Mouse (Mus musculus) cerebellum, postnatal 4 days (tissue): ENCODE data around the gene Mpp4.
A peak's percentile ranks its signal among the peaks of the same experiment; 100 is the strongest.

Experiments
- DNase-seq, 2 experiments: peaks; one replicate each; pipeline ENCODE4 v3.0.0; 2022; ENCODE audit warnings: low spot score in 2 of 2, mixed read lengths in 1 of 2

Mpp4 gene

DNA sequence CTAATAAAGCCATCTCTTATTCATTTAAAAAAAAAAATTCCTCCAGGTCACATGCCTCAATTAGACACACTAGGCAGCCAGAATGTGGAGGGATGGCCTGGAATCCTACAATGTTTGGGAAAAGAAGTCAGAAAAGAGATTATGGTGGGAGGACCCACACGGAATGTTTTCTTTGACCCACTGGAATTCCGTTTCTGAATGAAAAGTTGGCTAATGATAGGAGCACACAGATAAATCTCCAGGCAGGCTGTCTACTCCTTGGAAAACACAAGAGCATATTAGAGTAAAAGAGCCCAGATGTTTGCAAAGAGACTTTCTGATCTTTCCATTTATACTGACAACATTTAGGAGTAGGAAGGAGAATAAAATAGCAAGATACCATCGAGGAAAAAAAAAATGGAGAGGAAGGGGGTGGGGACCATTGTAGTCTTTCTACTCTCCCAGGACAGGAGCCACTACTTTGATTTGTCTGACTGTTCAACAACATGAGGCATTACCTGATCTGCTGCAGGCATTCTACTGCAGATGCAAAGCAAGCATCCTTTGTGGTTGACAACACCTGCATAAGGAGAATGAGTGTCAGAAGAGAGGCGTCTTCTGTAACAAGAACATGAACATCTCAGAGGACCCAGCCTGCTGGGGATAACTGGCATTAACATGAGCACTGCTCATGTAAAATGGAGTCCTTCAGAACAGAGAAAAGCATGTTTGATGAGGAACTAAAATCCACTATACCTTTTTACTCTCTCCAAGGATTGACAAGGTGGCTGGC is 4.7 kb upstream of the Mpp4 start:
- no peak for DNase-seq

DNA sequence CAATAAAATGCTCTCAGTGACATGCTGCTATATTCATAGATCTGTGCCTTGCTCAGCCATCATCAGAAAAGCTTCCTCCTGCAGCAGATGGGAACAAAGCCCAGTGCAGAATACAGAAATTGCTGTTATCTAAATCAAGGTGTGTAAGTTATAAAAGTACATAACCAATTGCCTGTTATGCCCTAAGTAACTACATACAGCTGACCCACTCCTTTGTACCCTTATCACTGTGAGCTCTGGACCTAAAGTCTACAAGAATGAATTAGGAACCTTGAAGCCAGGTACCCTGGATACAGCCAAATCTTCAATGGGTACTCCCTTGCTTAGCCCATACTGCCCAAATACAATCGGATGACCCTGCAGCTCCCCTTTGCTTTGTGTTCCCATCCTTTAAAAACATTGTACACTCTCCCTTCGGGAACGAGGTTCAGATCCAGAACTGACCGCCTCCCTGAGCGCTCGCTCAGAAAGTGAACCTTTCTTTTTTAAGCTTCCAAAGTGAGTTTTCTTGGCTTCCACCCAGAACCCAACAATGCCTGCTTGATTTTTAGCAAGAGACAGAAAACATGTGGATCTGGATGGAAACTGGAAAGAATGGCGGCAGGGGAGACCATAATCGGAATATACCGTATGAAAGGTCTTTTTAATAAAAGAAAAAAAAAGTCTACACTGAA is 3.2 kb upstream of the Mpp4 start:
- DNase-seq = no peak

DNA sequence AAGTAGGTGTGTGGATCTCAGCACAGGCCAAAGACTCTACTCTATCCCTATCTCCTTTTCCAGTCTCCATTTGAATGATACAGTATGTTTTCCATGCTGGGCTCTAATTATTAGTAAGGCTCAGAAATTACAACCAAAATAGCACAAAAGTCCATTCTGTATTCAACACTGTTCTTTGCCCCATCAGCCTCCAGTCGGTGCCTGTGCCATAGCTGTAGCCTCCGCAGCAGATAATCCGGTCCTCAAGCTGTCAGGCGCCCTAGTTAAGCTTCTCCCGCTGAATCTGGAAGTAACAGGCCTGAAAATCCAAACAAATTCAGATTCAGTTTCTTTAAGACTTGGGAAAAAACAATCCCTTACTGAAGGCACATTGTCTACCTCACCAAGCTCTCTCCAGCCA is 729 bp upstream of the Mpp4 start:
- DNase-seq = no peak

DNA sequence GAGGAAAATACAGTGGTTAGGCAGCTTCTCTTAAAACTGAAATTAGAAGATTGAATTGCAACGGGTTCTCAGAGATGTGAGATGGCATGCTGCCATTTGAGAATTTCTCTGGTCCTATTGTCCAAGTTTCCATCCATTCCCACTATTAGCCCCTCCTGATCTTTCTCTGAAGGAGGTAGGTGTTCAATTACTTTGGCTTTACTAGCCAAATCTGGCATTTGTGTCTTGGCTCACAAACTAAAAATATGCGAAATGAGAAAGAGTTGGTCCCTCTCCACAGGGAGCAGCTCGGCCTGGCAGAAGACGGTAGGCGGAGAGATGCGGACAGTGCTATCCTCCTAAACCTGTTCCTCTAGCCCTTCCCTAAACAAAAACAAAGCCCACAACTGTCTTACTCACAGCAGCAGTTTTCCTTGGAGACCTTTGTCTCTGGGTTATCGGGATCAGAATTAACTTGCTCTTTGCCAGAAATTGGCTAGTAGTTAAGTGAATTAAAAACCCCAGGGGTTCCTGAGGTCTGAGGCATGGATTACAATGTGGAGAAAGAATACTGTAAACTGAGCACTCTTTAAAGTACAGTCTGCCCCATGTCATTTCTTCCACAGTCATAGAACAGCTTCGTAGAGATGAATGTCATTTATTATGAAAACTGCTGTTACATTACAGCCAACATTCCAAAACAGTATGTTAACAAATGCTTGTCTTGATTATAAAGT is 722 bp downstream of the Mpp4 start:
- DNase-seq = no peak

DNA sequence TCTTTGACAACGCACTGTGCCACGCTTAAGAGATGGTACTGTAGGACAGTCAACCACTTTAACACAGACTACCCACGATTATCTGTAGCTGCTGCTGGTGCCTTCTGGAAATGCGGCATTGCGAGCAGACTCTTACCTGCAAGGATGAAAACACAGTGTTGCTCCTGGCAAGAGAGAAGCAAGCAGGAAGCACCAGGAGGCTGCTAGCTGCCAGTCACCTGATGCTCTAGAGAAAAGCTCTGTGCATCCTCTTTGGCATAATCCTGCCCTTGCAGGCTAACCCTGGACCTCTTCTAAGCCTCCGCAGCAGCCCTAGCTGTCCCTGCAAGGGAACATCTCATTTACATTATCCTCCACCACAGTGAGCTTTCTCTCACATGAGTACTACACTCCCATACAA is 1.8 kb downstream of the Mpp4 start:
- DNase-seq = no peak

DNA sequence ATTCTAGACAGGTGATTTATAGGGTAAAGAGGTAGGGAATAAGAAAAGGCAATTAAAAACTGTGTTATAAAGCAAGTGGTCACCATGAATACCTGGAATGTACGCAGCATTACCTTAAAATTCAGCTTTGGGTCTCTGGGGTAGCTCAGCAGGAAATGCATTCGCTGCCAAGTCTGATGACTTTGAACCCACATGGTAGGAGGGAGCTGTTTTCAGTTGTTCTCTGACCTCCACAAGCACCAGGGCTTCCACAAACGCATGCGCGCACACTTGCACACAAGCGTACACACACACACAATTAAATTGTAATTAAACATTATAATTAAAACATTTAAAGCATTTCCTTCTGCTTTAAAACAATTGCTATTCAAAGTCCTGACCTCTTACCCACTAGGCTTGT is 2.3 kb downstream of the Mpp4 start:
- DNase-seq = no peak

DNA sequence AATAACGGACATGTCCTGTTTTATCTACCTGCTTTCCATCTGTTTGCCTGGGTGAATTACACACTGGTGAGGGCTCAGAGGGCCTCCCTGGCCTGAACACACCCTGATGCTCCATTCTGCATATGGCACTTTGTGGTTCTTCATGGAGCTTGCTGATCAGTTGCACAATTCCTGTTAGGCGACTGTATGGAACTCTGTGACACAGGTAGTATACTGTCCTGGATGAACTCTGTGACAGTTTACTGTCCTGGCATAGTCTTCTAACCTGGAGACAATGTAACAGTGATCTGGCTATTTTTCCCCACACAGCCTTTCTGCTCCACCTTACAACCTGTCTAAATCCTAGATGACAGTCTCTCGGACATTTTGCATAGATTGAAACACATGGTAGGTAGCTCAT is 4.1 kb downstream of the Mpp4 start:
- DNase-seq = no peak

DNA sequence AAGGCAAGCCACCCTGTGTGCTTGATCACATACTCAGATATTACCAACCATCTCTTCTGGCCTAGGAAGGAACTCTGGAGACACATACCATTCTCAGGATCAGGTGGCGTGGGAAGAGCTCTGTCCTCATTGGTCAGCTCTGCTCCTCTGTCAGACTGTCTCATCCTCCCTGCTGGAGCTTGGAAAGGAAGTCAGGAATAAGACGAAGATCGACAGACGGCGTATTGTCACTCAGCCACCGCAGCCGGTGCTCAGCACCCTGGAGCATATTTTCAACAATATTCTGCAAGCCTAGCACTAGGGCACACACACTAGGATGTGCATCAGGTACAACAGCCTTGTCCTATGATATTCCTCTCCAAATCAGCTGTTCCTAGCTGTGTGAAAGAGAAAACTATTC is 4.7 kb downstream of the Mpp4 start:
- DNase-seq = no peak

DNA sequence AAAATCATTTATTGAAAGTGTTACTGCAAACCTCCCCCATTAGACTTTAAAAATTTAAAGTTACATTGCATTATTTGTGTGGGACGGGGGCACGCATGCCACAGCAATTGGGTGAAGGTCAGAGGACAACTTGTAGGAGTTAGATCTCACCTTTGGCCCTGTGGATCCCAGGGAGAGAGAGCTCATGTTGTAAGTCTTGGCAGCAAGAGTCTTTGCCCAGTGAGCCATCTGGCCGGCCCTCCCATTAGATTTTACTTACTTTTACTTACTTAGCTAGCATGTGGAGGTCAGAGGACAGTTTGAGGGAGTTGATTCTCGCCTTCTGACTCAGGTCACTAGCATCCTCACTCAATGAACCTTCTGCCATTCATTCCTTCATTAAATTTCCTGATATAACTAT is 5.3 kb downstream of the Mpp4 start:
- no peak for DNase-seq

DNA sequence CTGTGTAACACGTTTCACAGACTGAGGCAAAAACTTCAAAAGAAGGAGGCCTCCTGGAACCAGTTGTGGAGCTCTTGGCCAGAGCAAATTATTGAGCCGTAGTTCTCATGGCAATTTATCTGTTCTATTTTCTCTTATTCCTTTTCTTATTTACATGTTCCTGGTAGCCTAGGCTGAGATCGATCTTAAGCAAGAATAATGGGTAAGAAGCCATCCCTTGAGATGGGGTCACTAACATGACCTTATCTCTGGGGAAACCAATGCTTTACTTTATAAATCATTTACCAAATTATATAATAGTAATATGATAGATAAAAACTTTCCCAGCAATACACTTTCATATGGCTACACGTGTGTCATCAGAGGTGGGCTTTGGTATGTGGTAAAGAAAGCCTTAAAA is 10.8 kb downstream of the Mpp4 start:
- no peak for DNase-seq

DNA sequence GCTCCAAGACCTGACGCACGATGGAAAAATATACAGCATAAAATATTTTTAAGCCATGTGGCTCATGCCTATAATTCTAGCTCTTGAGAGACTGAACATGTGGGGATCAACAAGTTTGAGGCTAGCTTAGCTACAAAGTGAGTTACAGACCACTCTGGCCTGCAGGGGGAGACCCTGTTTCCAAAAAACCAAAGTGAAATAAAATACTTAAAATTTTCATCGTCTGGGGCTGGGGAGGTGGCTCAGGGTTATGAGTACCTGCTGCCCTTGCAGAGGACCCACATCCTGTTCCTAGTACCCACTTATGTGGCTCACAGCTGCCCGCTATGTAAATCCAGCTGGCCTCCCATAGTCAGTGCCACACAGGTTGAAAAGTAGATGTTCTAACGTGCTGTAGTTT is 12.6 kb downstream of the Mpp4 start:
- no peak for DNase-seq

DNA sequence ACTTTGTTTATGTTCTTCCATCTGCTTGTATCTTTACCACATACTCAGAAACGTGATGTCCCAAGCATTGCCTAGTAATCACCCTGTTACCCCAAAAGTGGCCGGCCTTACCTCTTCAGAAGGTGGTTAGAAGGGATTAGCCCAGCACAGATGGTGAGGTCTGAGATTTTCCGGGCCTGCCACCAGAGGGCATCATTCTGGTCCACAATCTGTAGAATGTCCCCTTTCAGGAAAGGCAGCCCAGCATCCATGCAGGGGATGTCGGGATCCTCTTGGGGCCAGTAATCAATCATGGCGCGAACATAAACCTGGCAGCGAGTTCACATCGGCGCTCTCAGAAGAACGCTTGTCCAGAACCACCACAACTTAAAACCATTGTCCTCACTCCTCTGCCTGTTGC is 18.6 kb downstream of the Mpp4 start:
- DNase-seq = no peak

DNA sequence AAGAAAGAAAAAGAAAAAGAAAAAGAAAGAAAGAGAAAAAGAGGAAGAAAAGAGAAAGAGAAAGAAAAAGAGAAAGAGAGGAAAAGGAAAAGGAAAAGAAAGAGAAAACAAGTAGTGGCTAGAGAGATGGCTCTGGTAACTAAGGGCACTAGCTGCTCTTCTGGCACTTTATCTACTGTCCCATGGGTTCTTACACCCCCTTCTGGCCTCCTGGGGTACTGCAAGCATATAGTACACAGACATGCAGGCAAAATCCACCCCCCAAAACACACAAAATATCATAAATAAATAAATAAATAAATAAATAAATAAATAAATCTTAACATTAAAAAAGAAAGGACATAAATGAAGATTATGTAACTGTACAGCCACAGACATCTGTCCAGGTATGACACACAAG is 20.4 kb downstream of the Mpp4 start:
- DNase-seq = peak in 1 of 2 experiments; percentile 53

DNA sequence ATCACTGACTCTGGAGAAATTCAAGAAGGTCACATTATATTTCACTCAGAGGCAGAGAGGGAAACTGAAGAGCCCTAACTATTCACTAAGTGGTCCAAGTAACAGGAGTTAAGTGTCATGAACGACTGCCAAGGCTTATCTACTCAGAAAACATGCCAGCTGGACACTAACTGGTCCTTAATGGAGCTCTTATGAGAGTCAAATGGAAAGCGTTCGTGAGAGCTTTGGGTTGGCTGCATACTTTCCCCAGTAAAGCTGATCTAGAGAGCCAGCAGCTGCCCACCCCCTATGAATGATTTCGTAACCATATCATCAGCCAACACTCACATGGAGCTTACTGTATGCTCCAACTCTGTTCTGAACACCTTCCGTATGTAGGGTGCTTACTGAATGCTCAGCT is 28.8 kb downstream of the Mpp4 start:
- DNase-seq = no peak

DNA sequence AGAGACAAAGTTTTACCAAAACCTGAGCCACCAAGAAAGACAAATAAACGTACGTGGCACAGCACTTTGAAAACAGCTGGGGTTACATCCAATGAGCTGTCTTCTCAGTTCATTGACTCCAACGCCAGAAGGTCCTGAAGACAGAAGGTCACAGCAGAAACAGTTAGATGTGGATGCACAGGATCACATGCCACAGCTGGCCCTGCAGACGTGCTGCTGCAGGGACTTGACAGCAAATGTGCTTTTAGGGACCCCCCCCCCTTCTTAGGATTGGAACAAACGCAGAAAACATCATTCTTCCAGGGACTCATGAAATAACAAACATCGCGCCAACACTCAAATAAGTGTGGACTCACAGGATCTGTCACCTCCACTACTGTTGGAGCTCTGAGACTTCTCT is 34.3 kb downstream of the Mpp4 start:
- DNase-seq = no peak

DNA sequence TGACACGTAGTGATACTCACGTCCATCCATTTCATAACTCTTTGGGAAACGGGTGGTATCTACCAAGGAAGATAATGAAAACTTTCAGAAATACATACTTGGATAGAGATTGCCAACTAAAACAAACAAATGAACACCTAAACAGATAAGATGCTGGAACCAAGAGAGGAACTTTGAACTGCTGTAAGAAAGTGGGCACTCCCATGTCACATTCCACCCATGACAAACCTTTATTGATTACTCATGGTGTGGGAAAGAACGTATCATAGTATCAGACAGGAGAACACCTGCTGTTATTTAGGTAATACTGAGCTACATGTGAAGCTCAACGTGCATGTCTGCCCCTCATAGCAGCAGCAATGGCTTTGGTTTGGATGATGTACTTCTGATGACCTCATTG is 37.6 kb downstream of the Mpp4 start:
- no peak for DNase-seq

DNA sequence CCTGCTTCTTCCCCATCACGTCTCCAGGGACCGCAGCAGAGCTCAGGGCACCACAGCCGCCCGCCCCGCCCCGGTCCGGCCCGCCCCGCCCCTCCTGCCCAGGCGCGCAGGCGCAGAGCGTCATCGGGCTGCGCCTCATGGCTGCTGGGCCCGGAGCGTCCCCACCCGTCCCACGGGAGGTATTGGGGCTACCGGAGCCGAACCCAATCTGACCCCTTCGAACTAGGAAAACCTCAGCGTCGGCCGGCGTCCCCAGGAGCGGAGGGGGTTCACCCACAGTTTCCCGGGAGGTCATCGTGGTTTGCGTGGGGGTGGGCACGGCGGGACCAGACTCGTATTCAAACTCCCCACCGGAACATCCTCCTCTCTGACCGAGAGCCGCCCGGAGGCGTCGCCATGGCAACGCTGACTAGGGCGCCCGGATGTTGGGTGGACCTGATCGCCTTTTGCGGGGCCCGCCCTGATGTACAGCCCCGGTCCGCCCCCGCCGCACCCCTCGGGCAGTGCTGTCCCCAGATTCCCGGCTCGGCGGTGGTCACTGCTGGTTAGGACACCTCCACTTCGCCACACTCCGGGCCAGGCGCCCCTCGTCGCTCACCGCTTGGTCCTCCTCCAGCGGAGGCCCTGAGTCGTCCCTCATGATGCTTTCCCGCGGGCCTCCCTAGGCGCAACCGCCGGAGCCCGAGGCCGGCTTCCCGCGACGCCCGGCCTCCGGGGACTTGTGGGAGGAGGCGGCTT is 43.3 kb downstream of the Mpp4 start, which contains the start of gene Tmem237:
Gene Tmem237 (minus strand): TSS at position 689 of the 738 bp plus-strand sequence.
- DNase-seq = peak; percentile 80 to 90

DNA sequence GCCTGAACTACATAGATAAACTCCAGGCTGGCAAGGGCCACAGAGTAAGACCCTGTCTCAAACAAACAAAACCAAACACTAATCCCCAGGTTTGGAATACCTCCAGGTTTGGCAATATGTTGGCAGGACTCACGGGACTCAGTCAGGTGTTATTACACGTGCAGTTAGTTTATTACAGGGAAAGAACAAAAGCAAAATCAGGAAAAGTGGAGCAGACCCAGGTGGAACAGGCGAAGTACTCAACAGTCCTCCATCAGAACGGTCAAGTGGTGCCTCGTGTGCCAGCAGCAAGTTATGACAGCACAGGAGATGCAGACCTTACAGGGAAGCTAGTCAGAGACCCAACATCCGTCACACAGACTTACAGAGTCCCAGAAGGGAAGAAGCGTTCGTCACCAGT is 52.7 kb downstream of the Mpp4 start:
- no peak for DNase-seq

DNA sequence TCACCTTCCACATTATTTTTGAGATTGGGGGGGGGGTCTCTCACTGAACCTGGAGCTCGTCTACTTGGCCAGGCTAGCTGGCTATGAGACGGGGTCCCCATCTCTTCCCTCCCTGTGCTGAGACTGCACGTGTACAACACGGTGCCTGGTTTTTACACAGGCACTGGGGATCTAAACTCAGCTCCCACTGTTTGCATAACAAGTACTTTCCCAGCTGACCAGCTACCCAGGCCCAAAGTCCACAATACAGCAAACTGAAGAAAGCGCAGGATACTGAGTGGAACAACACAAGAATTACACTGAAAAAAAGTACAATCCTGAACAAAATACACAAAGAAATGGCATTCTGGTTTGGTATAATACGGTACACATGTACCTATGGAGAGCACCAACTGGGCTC is 61.1 kb downstream of the Mpp4 start:
- DNase-seq = no peak

DNA sequence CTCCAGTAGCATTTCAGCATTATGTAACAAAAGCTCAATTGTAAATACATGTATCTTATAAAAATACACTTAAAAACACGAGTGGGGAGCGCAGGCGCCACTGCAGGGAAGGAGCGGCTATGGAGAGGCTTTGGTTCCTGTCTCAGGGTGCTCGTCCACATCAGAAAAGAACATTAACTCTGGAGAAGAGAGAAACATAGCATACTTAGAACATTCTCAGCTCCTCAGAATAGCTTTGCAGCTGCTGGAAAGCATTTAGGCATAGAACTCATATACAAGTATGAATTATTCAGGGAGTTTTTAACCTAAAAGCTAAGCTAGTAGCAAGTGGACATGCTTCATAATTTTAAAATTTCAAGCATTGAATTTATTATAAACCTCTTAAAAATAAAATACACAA is 62.2 kb downstream of the Mpp4 start:
- no peak for DNase-seq

DNA sequence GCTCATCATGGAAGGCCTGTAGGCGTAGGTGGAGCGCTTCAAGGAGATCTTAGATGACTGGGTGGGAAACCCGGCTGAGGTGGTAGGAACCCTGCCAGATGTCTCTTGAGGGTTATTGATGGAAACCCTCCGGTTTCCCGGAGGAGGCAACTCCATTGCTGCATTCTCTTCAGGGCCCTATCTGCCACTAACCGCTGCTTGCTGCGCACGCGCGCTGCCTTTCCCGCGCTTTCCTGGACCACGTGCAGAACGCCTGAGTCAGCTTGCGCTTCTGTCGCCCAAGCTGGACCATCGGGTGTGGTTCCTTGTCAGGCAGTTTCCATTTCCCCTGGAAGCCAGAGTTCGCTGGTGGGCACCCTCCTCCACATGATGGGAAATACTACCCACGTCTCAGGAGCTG is 68.5 kb downstream of the Mpp4 start, which contains the start of gene C2cd6:
Gene C2cd6 (minus strand): TSS at position 196 of the 400 bp plus-strand sequence.
- no peak for DNase-seq
